Mouse (Mus musculus): ENCODE measurements around the gene Syncrip.
A peak's percentile ranks its signal among the peaks of the same experiment; 100 is the strongest.
"Not testable (repeated sequence)": the region's sequence is repeated elsewhere in the genome, so short reads cannot be mapped to it uniquely, and the experiment has no call there.

Gene Syncrip

GRCm38 (mm10) chr9:88482829-88483396 lies 539 bp upstream of the Syncrip start:
- DNase-seq (ENCODE audit: low spot score) = no peak

GRCm38 (mm10) chr9:88481791-88482160 lies 598 bp downstream of the Syncrip start:
- peak; percentile 37 for DNase-seq (ENCODE audit: low spot score)

GRCm38 (mm10) chr9:88481061-88481790 lies 1.1 kb downstream of the Syncrip start:
- peak; percentile 43 for DNase-seq (ENCODE audit: low spot score)

GRCm38 (mm10) chr9:88480120-88480519 lies 2.3 kb downstream of the Syncrip start:
- DNase-seq (ENCODE audit: low spot score) = no peak

- DNase-seq (ENCODE audit: low spot score) = no peak
Observed at GRCm38 (mm10) chr9:88476138-88476537, 6.2 kb downstream of the Syncrip start.

- DNase-seq (ENCODE audit: low spot score) = not testable (repeated sequence)
Observed at GRCm38 (mm10) chr9:88461017-88461416, 21.4 kb downstream of the Syncrip start.

GRCm38 (mm10) chr9:88439991-88440390 lies 42.4 kb downstream of the Syncrip start:
- DNase-seq (ENCODE audit: low spot score) = no peak

- DNase-seq (ENCODE audit: low spot score) = no peak
Observed at GRCm38 (mm10) chr9:88439238-88439600, 43.2 kb downstream of the Syncrip start.

GRCm38 (mm10) chr9:88438555-88439237 lies 43.7 kb downstream of the Syncrip start, which contains the start of gene Snx14:
Snx14 (minus strand) TSS chr9:88438958.
- DNase-seq (ENCODE audit: low spot score) = peak; percentile 89

- DNase-seq (ENCODE audit: low spot score) = no peak
Observed at GRCm38 (mm10) chr9:88438237-88438554, 44.2 kb downstream of the Syncrip start.

GRCm38 (mm10) chr9:88437342-88438236 lies 44.8 kb downstream of the Syncrip start:
- DNase-seq (ENCODE audit: low spot score) = no peak

- DNase-seq (ENCODE audit: low spot score) = no peak
Observed at GRCm38 (mm10) chr9:88424356-88424755, 58.0 kb downstream of the Syncrip start.

- DNase-seq (ENCODE audit: low spot score) = no peak
Observed at GRCm38 (mm10) chr9:88422428-88422827, 59.9 kb downstream of the Syncrip start.

- no peak for DNase-seq (ENCODE audit: low spot score)
Observed at GRCm38 (mm10) chr9:88416752-88417151, 65.6 kb downstream of the Syncrip start.

GRCm38 (mm10) chr9:88409978-88410377 lies 72.4 kb downstream of the Syncrip start:
- DNase-seq (ENCODE audit: low spot score) = no peak

GRCm38 (mm10) chr9:88404515-88404914 lies 77.9 kb downstream of the Syncrip start:
- no peak for DNase-seq (ENCODE audit: low spot score)

GRCm38 (mm10) chr9:88404088-88404487 lies 78.3 kb downstream of the Syncrip start:
- DNase-seq (ENCODE audit: low spot score) = peak; percentile 42

- DNase-seq (ENCODE audit: low spot score) = no peak
Observed at GRCm38 (mm10) chr9:88398461-88398860, 83.9 kb downstream of the Syncrip start.
